In the genomic region with DNA sequence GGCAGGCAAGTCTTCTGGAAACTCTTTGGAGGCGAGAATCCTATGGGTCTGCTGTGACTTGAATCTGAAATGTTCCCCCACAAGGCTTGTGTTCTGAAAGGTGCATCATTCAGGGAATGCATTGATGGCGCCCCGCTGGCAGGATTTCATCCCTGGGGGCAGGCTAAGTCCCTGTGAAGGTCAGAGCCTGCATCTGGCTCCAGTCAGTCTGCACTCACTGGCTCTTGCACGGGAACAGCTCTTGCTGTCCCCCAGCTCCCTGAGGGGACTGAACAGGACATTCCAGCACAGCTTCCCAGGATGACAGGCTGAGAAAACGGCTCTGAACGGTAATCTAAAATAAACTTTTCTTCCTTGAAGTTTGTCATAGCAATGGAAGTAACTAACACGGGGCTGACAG, we compare ENCODE assay signal across 10 mouse cellular contexts.
DNase-seq lines count a peak whose midpoint lies in the region; ATAC-seq and TF ChIP-seq lines count a peak whose summit lies in the region.
"Had no signal": no experiment of that assay in that cellular context is flagged by ENCODE, and none has a peak within 500 bp of the region (broad histone marks: within the 10 kb centered on the region; RNA-seq: fewer than 3 reads in every experiment).

No protein-coding gene starts in this region.

- H3K9ac ChIP-seq in hindbrain, postnatal 0 days (replicated peaks; ENCODE audit: low read length), result no peak overlapping the region
- no peak overlapping the region for H3K9ac ChIP-seq in hindbrain, embryonic 16.5 days (ENCODE audit: low read depth, low read length)
- no peak overlapping the region for H3K9ac ChIP-seq in heart, embryonic 14.5 days (ENCODE audit: low read length)

- WGBS in hindbrain, postnatal 0 days, result 24% methylated on average over 7 of the region's 7 CpGs
- 25% methylated on average over 7 of the region's 7 CpGs for WGBS in hindbrain, embryonic 16.5 days
- WGBS in heart, embryonic 14.5 days, result 11% methylated on average over 7 of the region's 7 CpGs

- TF ChIP-seq CTCF in hindbrain, postnatal 0 days (IDR thresholded peaks at IDR 0.05; ENCODE audit: low read depth), result no peak

- no peaks in the 10 kb centered on the region for H3K9me3 ChIP-seq in hindbrain, postnatal 0 days (ENCODE audit: low read length)
- no peaks in the 10 kb centered on the region for H3K9me3 ChIP-seq in hindbrain, embryonic 16.5 days (ENCODE audit: control insufficient read depth, low read length)
- H3K9me3 ChIP-seq in heart, embryonic 14.5 days (ENCODE audit: control insufficient read depth, low read length), result no peaks in the 10 kb centered on the region

- no peak overlapping the region for H3K4me2 ChIP-seq in hindbrain, postnatal 0 days (ENCODE audit: low read depth, low read length)
- H3K4me2 ChIP-seq in hindbrain, embryonic 16.5 days (ENCODE audit: low read length), result no peak overlapping the region
- H3K4me2 ChIP-seq in heart, embryonic 14.5 days (ENCODE audit: low read length), result 0 out of 2 replicates have a peak overlapping the region, but pooled peaks have one; percentile 2

- H3K4me1 ChIP-seq in hindbrain, postnatal 0 days (ENCODE audit: insufficient read depth, low read length), result no peaks in the 10 kb centered on the region
- H3K4me1 ChIP-seq in hindbrain, embryonic 16.5 days (ENCODE audit: control insufficient read depth, insufficient read depth, low read depth, low read length), result no peaks in the 10 kb centered on the region
- H3K4me1 ChIP-seq in heart, embryonic 14.5 days (ENCODE audit: control insufficient read depth in 2 of 2, insufficient read depth in 2 of 2, low read length in 2 of 2), result peaks cover 8 to 9% of the 10 kb centered on the region in 2 experiments

- no peak overlapping the region for H3K27ac ChIP-seq in hindbrain, postnatal 0 days
- no peak overlapping the region for H3K27ac ChIP-seq in hindbrain, embryonic 16.5 days (ENCODE audit: low read depth, low read length)
- peak overlapping the region; percentile 43 to 51; a peak in 2 of 4 replicates for H3K27ac ChIP-seq in heart, embryonic 14.5 days (replicated peaks in 1 of 2; ENCODE audit: control insufficient read depth in 1 of 2, insufficient read depth in 1 of 2, low read depth in 2 of 2, low read length in 2 of 2)

- no peaks in the 10 kb centered on the region for H3K36me3 ChIP-seq in hindbrain, postnatal 0 days (ENCODE audit: insufficient read depth, low read length)
- no peaks in the 10 kb centered on the region for H3K36me3 ChIP-seq in hindbrain, embryonic 16.5 days (ENCODE audit: control insufficient read depth, insufficient read depth, low read length)
- no peaks in the 10 kb centered on the region for H3K36me3 ChIP-seq in heart, embryonic 14.5 days (ENCODE audit: control insufficient read depth, insufficient read depth, low read length)

- no peak overlapping the region for H3K4me3 ChIP-seq in hindbrain, postnatal 0 days (ENCODE audit: low read length)
- no peak overlapping the region for H3K4me3 ChIP-seq in hindbrain, embryonic 16.5 days (ENCODE audit: low read length)
- H3K4me3 ChIP-seq in heart, embryonic 14.5 days (ENCODE audit: control insufficient read depth in 1 of 2, insufficient read depth in 1 of 2, low read depth in 1 of 2, low read length in 2 of 2), result no peak overlapping the region

- H3K27me3 ChIP-seq in hindbrain, postnatal 0 days (ENCODE audit: insufficient read depth, low read length), result no peaks in the 10 kb centered on the region
- no peaks in the 10 kb centered on the region for H3K27me3 ChIP-seq in hindbrain, embryonic 16.5 days (replicated peaks; ENCODE audit: control insufficient read depth, insufficient read depth, low read length)
- H3K27me3 ChIP-seq in heart, embryonic 14.5 days (ENCODE audit: control insufficient read depth, insufficient read depth, low read length), result no peaks in the 10 kb centered on the region

- no peak for DNase-seq in hindbrain, postnatal 0 days (ENCODE audit: low spot score)
- DNase-seq in embryo, embryonic 11 days, result peak; percentile 43
- peak; percentile 44 for DNase-seq in lung, postnatal 25 days (ENCODE audit: low spot score)
- no peak for DNase-seq in layer of hippocampus, adult 9-10 months (ENCODE audit: low spot score)
- no peak for DNase-seq in left cerebral cortex, adult 8-10 months (ENCODE audit: low spot score in 2 of 2)
- no peak for DNase-seq in thymus, adult 18-20 months
- DNase-seq: cerebellum, adult 18-20 months had no signal

- peak; percentile 32; the same call in 1 of the 2 replicates for ATAC-seq in hindbrain, postnatal 0 days
- no peak for ATAC-seq in hindbrain, embryonic 16.5 days
- ATAC-seq in heart, embryonic 14.5 days (ENCODE audit: insufficient number of reproducible peaks, insufficient read depth, low FRiP score, low read depth), result peak; percentile 81
- ATAC-seq: midbrain, embryonic 16.5 days had no signal

Comparison
In these comparisons a context has a peak if more than half of its experiments do, and no peak if none do; other contexts are left out.
1. DNase-seq: peak in embryo, embryonic 11 days (single experiment) and lung, postnatal 25 days (single experiment); none in hindbrain, postnatal 0 days (single experiment), layer of hippocampus, adult 9-10 months (single experiment), left cerebral cortex, adult 8-10 months (0 of 2) and thymus, adult 18-20 months (0 of 2).
2. H3K27ac ChIP-seq: peak in heart, embryonic 14.5 days (2 of 2); none in hindbrain, postnatal 0 days (single experiment) and hindbrain, embryonic 16.5 days (single experiment).